Mouse (Mus musculus) forebrain, embryonic 13.5 days (tissue): Measurements from ENCODE around the gene Med27. TPM values are rescaled to one million over a fixed set of nuclear protein-coding genes. Genes with fewer than 3 reads are reported as not detected.

ENCODE experiments used
- ATAC-seq: fragments of 200-750 bp; cut with Nextera tagmentation; 2 replicates; pipeline ENCODE4 v1.8.0; 2017
- H3K27ac ChIP-seq: fragments of 300-500 bp; sonication (generic); 2 replicates; pipeline ENCODE4 v1.5.1; 2015; ENCODE audit warnings: inconsistent platforms, mild to moderate bottlenecking, moderate library complexity
- H3K27me3 ChIP-seq: fragments of 300-500 bp; sonication (generic); 2 replicates; pipeline ENCODE4 v1.6.1; 2015; ENCODE audit warnings: mild to moderate bottlenecking, inconsistent platforms
- H3K36me3 ChIP-seq: fragments of 300-500 bp; sonication (generic); 2 replicates; pipeline ENCODE4 v1.6.1; 2015; ENCODE audit warnings: mild to moderate bottlenecking, inconsistent platforms; ENCODE audit not compliant: poor library complexity, severe bottlenecking
- H3K4me1 ChIP-seq: fragments of 300-500 bp; sonication (generic); 2 replicates; pipeline ENCODE4 v1.6.1; 2015; ENCODE audit warnings: inconsistent platforms
- H3K4me2 ChIP-seq: fragments of 300-500 bp; sonication (generic); 2 replicates; pipeline ENCODE4 v1.6.1; 2015; ENCODE audit warnings: inconsistent platforms, mild to moderate bottlenecking, moderate library complexity
- H3K4me3 ChIP-seq: fragments of 300-500 bp; sonication (generic); 2 replicates; pipeline ENCODE4 v1.5.1; 2015; ENCODE audit warnings: mild to moderate bottlenecking, inconsistent platforms
- H3K9ac ChIP-seq: fragments of 300-500 bp; sonication (generic); 2 replicates; pipeline ENCODE4 v1.6.1; 2015; ENCODE audit warnings: mild to moderate bottlenecking, inconsistent platforms
- H3K9me3 ChIP-seq: fragments of 300-500 bp; sonication (generic); replicated peaks from 2 replicates; pipeline ENCODE4 v1.6.1; 2016; ENCODE audit warnings: inconsistent platforms
- WGBS: fragments of 180-500 bp; shearing (Covaris S2); methylation state at CpG from one replicate; pipeline ENCODE4 v1.1.7; 2015; 5-methylcytosine and 5-hydroxymethylcytosine counted together
- polyA plus RNA-seq: library from polyadenylated mRNA; unstranded; fragments of >200 nt; fragmentation: Nextera tagmentation; extraction: Ambion mirVana; gene quantifications from 2 replicates; pipeline ENCODE4 v1.2.1, GENCODE M21; 2015

The Med27 gene
- polyA plus RNA-seq, 1 experiment from 2014 or later: 100 TPM

DNA sequence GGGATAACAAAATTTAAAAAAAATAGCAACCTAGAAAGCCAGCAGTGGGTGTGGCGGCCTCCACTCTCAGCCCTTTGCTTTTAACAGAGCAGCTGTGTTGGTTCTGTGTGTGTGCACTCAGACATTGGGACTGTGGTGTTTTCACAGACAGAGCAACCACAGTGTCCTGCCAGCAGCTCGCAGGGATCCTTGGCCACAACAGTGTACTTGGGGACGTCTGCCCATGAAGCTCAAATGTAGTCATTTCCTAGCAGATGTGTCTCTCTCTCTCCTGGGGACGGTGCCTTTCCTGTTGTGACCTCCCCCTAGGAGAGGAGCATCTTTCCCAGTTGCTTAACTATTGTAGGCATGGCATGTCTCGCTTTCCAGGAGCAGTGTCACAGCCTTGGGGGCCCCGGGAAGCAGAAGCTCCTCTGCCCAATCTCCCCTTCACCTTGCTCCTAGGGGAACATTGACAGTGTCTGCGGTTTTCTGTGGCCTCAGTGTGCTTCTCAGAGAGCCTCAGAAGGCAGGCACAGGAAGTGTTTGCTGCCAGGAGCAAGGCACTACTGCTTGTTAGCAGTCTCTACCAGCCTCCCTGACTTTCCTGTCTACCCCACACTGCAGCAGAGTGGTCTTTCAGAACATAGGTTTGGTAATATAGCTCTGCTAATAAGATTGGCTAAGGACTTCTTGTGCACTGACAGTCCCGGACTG, 18.5 kb downstream of the Med27 start:
- 86% methylated on average over 8 of the region's 8 CpGs for WGBS
- Histone ChIP-seq H3K4me2 (no peak overlapping the region), H3K36me3 (peaks cover 6% of the 10 kb centered on the region; the same call in 1 of the 2 replicates), H3K27ac (no peak overlapping the region), H3K4me1 (peaks cover 8% of the 10 kb centered on the region), H3K4me3 (no peak overlapping the region), H3K9ac (no peak overlapping the region), H3K9me3 (no peaks in the 10 kb centered on the region), H3K27me3 (no peaks in the 10 kb centered on the region)
- no peak for ATAC-seq

DNA sequence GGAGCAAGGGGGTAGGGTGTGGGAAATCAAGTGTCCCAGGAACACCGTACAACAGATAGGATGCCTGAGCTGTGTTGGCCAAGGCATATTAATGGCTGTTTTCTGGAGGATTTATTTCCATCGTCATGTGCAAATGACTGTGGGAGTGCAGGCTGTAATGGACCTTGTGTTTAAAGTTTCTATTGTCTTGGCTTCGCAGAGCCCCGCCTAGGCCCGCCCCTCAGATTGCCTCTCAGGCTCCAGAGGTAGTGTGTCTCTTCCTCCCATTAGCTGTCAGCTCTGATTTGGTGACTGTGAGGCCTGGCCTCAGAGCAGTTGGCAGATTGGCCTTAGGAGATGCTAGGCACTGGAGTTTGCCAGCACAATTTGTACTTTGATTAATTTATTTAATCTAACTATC, 22.1 kb downstream of the Med27 start:
- no peak overlapping the region for H3K4me3 ChIP-seq
- peaks cover 25% of the 10 kb centered on the region for H3K4me1 ChIP-seq
- no peak overlapping the region; the same call in 1 of the 2 replicates for H3K9ac ChIP-seq
- 0 out of 2 replicates have a peak overlapping the region, but pooled peaks have one; percentile 3 for H3K27ac ChIP-seq
- no peaks in the 10 kb centered on the region for H3K9me3 ChIP-seq
- ATAC-seq: no peak
- no peak overlapping the region for H3K4me2 ChIP-seq
- H3K36me3 ChIP-seq: 0 out of 2 replicates have a peak, but pooled peaks cover 3% of the 10 kb centered on the region
- H3K27me3 ChIP-seq: no peaks in the 10 kb centered on the region
- 45% methylated on average over 5 of the region's 5 CpGs for WGBS

- Histone ChIP-seq H3K4me2 (no peak overlapping the region), H3K36me3 (0 out of 2 replicates have a peak, but pooled peaks cover 3% of the 10 kb centered on the region), H3K4me3 (no peak overlapping the region), H3K27me3 (no peaks in the 10 kb centered on the region), H3K9ac (no peak overlapping the region), H3K9me3 (no peaks in the 10 kb centered on the region), H3K27ac (no peak overlapping the region), H3K4me1 (peaks cover 25% of the 10 kb centered on the region)
- 71% methylated on average over 5 of the region's 5 CpGs for WGBS
- ATAC-seq: no peak
These were observed 25.6 kb downstream of the Med27 start for GRCm38 (mm10) chr2:29372176-29372575.

- ATAC-seq: peak; percentile 60
- H3K9ac ChIP-seq: no peak overlapping the region
- no peak overlapping the region for H3K4me2 ChIP-seq
- no peaks in the 10 kb centered on the region for H3K27me3 ChIP-seq
- peak overlapping the region; percentile 49; the same call in 1 of the 2 replicates for H3K27ac ChIP-seq
- H3K36me3 ChIP-seq: no peaks in the 10 kb centered on the region; the same call in 1 of the 2 replicates
- no peak overlapping the region for H3K4me3 ChIP-seq
- 16% methylated on average over 4 of the region's 4 CpGs for WGBS
- no peaks in the 10 kb centered on the region for H3K9me3 ChIP-seq
- H3K4me1 ChIP-seq: peaks cover 42% of the 10 kb centered on the region
These were observed 35.1 kb downstream of the Med27 start for GRCm38 (mm10) chr2:29381683-29382082.

DNA sequence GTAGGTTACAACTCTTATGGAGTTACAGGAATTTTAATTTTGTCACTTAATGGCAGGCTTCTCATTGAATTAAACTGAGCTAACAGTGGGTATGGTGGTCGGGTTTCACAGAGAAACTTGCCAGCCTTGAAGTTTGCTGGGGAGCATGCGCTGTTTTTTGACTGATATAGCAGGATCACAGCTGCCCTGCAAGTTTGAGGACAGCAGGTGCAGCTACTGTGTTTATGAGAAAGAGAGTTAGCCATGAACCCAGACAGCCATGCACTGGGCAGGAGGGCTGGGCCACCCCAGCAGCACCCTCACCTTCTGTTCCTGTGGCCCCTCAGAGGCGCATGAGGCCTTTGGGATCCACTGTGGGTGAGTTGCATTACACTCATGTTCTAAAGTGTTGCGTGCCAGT, 36.0 kb downstream of the Med27 start:
- H3K9me3 ChIP-seq: no peaks in the 10 kb centered on the region
- no peak overlapping the region for H3K27ac ChIP-seq
- H3K9ac ChIP-seq: no peak overlapping the region
- peaks cover 48% of the 10 kb centered on the region for H3K4me1 ChIP-seq
- H3K4me3 ChIP-seq: no peak overlapping the region
- whole genome bisulfite sequencing: 95% methylated on average over 4 of the region's 4 CpGs
- no peak for ATAC-seq
- no peaks in the 10 kb centered on the region; the same call in 1 of the 2 replicates for H3K36me3 ChIP-seq
- H3K27me3 ChIP-seq: no peaks in the 10 kb centered on the region
- no peak overlapping the region for H3K4me2 ChIP-seq

- H3K4me3 ChIP-seq: no peak overlapping the region
- H3K9me3 ChIP-seq: no peaks in the 10 kb centered on the region
- no peak for ATAC-seq
- peaks cover 51% of the 10 kb centered on the region for H3K4me1 ChIP-seq
- no peaks in the 10 kb centered on the region for H3K27me3 ChIP-seq
- no peak overlapping the region for H3K27ac ChIP-seq
- H3K4me2 ChIP-seq: no peak overlapping the region
- no peak overlapping the region for H3K9ac ChIP-seq
- H3K36me3 ChIP-seq: no peaks in the 10 kb centered on the region
These were observed 36.5 kb downstream of the Med27 start for GRCm38 (mm10) chr2:29383133-29383532.

DNA sequence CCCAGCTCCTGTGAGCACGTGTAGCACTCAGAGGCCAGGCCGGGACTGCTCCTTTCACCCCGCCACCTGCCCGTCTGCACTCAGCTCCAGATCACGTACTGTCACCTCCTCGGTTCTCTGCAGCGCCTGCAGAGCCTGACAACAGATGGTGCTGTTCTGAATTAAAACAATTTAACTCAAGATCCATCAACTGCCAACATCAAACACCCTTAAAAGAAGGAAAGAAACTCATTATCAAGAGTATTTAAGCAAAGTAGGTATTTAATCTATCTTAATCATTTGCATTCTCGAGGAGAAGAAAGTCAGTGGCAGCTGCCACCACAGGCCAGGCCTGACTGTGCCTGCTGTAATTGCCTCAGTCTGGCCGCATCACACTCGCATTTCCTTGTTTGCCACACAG, 38.8 kb downstream of the Med27 start:
- Histone ChIP-seq H3K4me1 (peaks cover 59% of the 10 kb centered on the region), H3K27ac (peak overlapping the region; percentile 87), H3K27me3 (no peaks in the 10 kb centered on the region), H3K9me3 (no peaks in the 10 kb centered on the region), H3K36me3 (no peaks in the 10 kb centered on the region), H3K9ac (no peak overlapping the region), H3K4me2 (no peak overlapping the region), H3K4me3 (no peak overlapping the region)
- 21% methylated on average over 10 of the region's 10 CpGs for WGBS
- ATAC-seq: peak; percentile 85

GRCm38 (mm10) chr2:29387268-29387667, 40.6 kb downstream of the Med27 start:
- ATAC-seq: no peak
- Histone ChIP-seq H3K4me1 (peaks cover 46% of the 10 kb centered on the region), H3K4me3 (no peak overlapping the region), H3K36me3 (no peaks in the 10 kb centered on the region), H3K27ac (no peak overlapping the region), H3K27me3 (no peaks in the 10 kb centered on the region), H3K4me2 (no peak overlapping the region), H3K9me3 (no peaks in the 10 kb centered on the region), H3K9ac (no peak overlapping the region)
- 82% methylated on average over 2 of the region's 2 CpGs for WGBS

DNA sequence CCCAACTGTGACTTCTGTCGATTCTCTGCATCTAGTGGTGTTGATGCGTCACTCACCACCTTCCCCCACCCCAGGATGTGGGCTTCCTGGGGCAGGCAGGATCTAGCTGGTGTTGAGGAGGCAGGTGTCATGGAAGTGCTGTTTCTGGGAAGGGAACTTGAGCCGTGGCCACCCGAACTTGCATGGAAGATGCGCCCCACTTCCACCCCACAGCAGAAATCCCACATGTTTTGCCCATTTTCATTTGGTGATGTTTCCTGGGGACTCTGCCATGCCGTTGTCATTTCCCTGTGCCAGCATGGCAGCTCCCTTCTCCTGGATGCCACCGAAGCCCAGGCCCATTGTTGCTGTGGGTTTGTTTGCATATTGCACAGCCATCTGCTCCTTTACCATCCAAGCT, 42.3 kb downstream of the Med27 start:
- 88% methylated on average over 7 of the region's 7 CpGs for WGBS

GRCm38 (mm10) chr2:29391086-29391485, 44.5 kb downstream of the Med27 start:
- no peaks in the 10 kb centered on the region for H3K36me3 ChIP-seq
- H3K27ac ChIP-seq: no peak overlapping the region
- no peak for ATAC-seq
- no peaks in the 10 kb centered on the region for H3K9me3 ChIP-seq
- H3K9ac ChIP-seq: no peak overlapping the region
- H3K4me3 ChIP-seq: no peak overlapping the region
- WGBS: 90% methylated on average over 4 of the region's 4 CpGs
- H3K4me1 ChIP-seq: peaks cover 35% of the 10 kb centered on the region
- H3K27me3 ChIP-seq: no peaks in the 10 kb centered on the region
- H3K4me2 ChIP-seq: no peak overlapping the region

More for the DNA sequence above, 42.3 kb downstream of the Med27 start:
- Histone ChIP-seq H3K4me3 (no peak overlapping the region), H3K4me1 (peaks cover 41% of the 10 kb centered on the region), H3K9me3 (no peaks in the 10 kb centered on the region), H3K4me2 (no peak overlapping the region), H3K9ac (no peak overlapping the region), H3K27me3 (no peaks in the 10 kb centered on the region), H3K27ac (peak overlapping the region; percentile 54), H3K36me3 (no peaks in the 10 kb centered on the region)
- ATAC-seq: no peak

GRCm38 (mm10) chr2:29391996-29392395, 45.4 kb downstream of the Med27 start:
- H3K36me3 ChIP-seq: no peaks in the 10 kb centered on the region
- no peak overlapping the region for H3K4me2 ChIP-seq
- H3K27me3 ChIP-seq: no peaks in the 10 kb centered on the region
- ATAC-seq: no peak
- H3K9me3 ChIP-seq: no peaks in the 10 kb centered on the region
- peaks cover 37% of the 10 kb centered on the region for H3K4me1 ChIP-seq
- no peak overlapping the region for H3K9ac ChIP-seq
- 93% methylated on average over 1 of the region's 1 CpGs for WGBS
- no peak overlapping the region for H3K4me3 ChIP-seq
- H3K27ac ChIP-seq: no peak overlapping the region

- ATAC-seq: no peak
- peaks cover 55% of the 10 kb centered on the region for H3K4me1 ChIP-seq
- WGBS: 86% methylated on average over 7 of the region's 7 CpGs
These were observed 53.6 kb downstream of the Med27 start for GRCm38 (mm10) chr2:29400234-29400633.

GRCm38 (mm10) chr2:29400812-29401211, 54.2 kb downstream of the Med27 start:
- Histone ChIP-seq H3K4me2 (no peak overlapping the region), H3K9me3 (no peaks in the 10 kb centered on the region), H3K4me1 (peaks cover 50% of the 10 kb centered on the region), H3K36me3 (no peaks in the 10 kb centered on the region), H3K4me3 (no peak overlapping the region), H3K27me3 (no peaks in the 10 kb centered on the region), H3K9ac (no peak overlapping the region), H3K27ac (no peak overlapping the region)
- 80% methylated on average over 3 of the region's 3 CpGs for WGBS
- ATAC-seq: no peak

More at GRCm38 (mm10) chr2:29400234-29400633, 53.6 kb downstream of the Med27 start:
- no peaks in the 10 kb centered on the region for H3K27me3 ChIP-seq
- H3K27ac ChIP-seq: no peak overlapping the region
- no peaks in the 10 kb centered on the region for H3K36me3 ChIP-seq
- H3K4me2 ChIP-seq: no peak overlapping the region
- no peaks in the 10 kb centered on the region for H3K9me3 ChIP-seq
- H3K9ac ChIP-seq: no peak overlapping the region
- no peak overlapping the region for H3K4me3 ChIP-seq
